Mouse (Mus musculus): ENCODE measurements around the gene Sparc. TPM values are rescaled to one million over a fixed set of nuclear protein-coding genes. Genes with fewer than 3 reads are reported as not detected.

The Sparc gene
- polyA plus RNA-seq, 1 experiment from 2014 or later: 1,532 TPM

- Histone ChIP-seq H3K36me3 (no peaks in the 10 kb centered on the region), H3K9ac (no peak overlapping the region), H3K4me3 (replicated peaks) (no peak overlapping the region), H3K4me2 (replicated peaks) (peak overlapping the region; percentile 33), H3K9me3 (no peaks in the 10 kb centered on the region), H3K27me3 (replicated peaks) (no peaks in the 10 kb centered on the region), H3K4me1 (replicated peaks) (peaks cover 24% of the 10 kb centered on the region), H3K27ac (peak overlapping the region; percentile 41; the same call in 1 of the 2 replicates)
- whole genome bisulfite sequencing: 54% methylated on average over 5 of the region's 5 CpGs
- no peak for ATAC-seq
Measured at GRCm38 (mm10) chr11:55414314-55414713, 8.7 kb downstream of the Sparc start.

DNA sequence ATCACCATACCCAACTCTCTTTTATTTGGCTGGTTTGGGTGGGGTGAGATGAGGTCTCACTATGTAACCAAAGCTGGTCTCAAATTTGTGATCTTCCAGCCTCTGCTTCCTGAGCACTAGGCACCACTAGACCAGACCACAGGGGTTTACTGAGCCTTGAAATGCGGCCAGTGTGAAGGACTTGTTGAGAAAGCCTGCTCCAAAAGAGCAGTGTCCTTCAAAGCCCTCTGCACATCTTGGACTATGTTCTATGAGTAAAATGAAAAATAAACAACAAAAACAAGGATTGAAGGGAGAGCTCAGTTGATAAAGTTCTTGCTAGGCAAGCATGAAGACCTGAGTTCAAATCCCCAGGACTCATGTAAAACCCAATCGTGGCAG lies 9.6 kb downstream of the Sparc start:
- no peak overlapping the region for H3K9ac ChIP-seq
- no peak overlapping the region for H3K27ac ChIP-seq
- 93% methylated on average over 2 of the region's 2 CpGs for WGBS
- H3K4me3 ChIP-seq (replicated peaks): no peak overlapping the region
- peaks cover 24% of the 10 kb centered on the region for H3K4me1 ChIP-seq (replicated peaks)
- no peak for ATAC-seq
- H3K27me3 ChIP-seq (replicated peaks): no peaks in the 10 kb centered on the region
- H3K4me2 ChIP-seq (replicated peaks): no peak overlapping the region
- peaks cover 6% of the 10 kb centered on the region; the same call in 1 of the 2 replicates for H3K36me3 ChIP-seq
- H3K9me3 ChIP-seq: no peaks in the 10 kb centered on the region

GRCm38 (mm10) chr11:55412680-55413415 lies 10.1 kb downstream of the Sparc start:
- Histone ChIP-seq H3K9ac (no peak overlapping the region), H3K4me2 (replicated peaks) (no peak overlapping the region), H3K4me3 (replicated peaks) (no peak overlapping the region), H3K27ac (no peak overlapping the region), H3K4me1 (replicated peaks) (peaks cover 24% of the 10 kb centered on the region), H3K27me3 (replicated peaks) (no peaks in the 10 kb centered on the region), H3K9me3 (no peaks in the 10 kb centered on the region), H3K36me3 (peaks cover 12% of the 10 kb centered on the region; the same call in 1 of the 2 replicates)
- no peak for ATAC-seq
- WGBS: 91% methylated on average over 10 of the region's 10 CpGs

- Histone ChIP-seq H3K27ac (no peak overlapping the region), H3K9ac (no peak overlapping the region), H3K4me2 (replicated peaks) (no peak overlapping the region), H3K27me3 (replicated peaks) (no peaks in the 10 kb centered on the region), H3K4me1 (replicated peaks) (peaks cover 21% of the 10 kb centered on the region), H3K36me3 (peaks cover 13% of the 10 kb centered on the region; the same call in 1 of the 2 replicates), H3K9me3 (no peaks in the 10 kb centered on the region), H3K4me3 (replicated peaks) (no peak overlapping the region)
- ATAC-seq: no peak
- 83% methylated on average over 7 of the region's 7 CpGs for WGBS
Measured at GRCm38 (mm10) chr11:55412034-55412433, 10.9 kb downstream of the Sparc start.

GRCm38 (mm10) chr11:55410502-55410901 lies 12.5 kb downstream of the Sparc start:
- ATAC-seq: no peak
- Histone ChIP-seq H3K27ac (peak overlapping the region; percentile 23; the same call in 1 of the 2 replicates), H3K4me3 (replicated peaks) (no peak overlapping the region), H3K9ac (no peak overlapping the region), H3K4me1 (replicated peaks) (peaks cover 14% of the 10 kb centered on the region), H3K36me3 (peaks cover 16% of the 10 kb centered on the region; the same call in 1 of the 2 replicates), H3K4me2 (replicated peaks) (no peak overlapping the region), H3K27me3 (replicated peaks) (no peaks in the 10 kb centered on the region), H3K9me3 (no peaks in the 10 kb centered on the region)
- 59% methylated on average over 3 of the region's 3 CpGs for WGBS

- H3K27ac ChIP-seq: peak overlapping the region; percentile 23; the same call in 1 of the 2 replicates
- H3K36me3 ChIP-seq: peaks cover 20% of the 10 kb centered on the region; the same call in 1 of the 2 replicates
- no peaks in the 10 kb centered on the region for H3K9me3 ChIP-seq
- H3K4me1 ChIP-seq (replicated peaks): peaks cover 9% of the 10 kb centered on the region
- WGBS: 76% methylated on average over 3 of the region's 3 CpGs
- H3K4me2 ChIP-seq (replicated peaks): no peak overlapping the region
- no peaks in the 10 kb centered on the region for H3K27me3 ChIP-seq (replicated peaks)
- H3K9ac ChIP-seq: no peak overlapping the region
- H3K4me3 ChIP-seq (replicated peaks): no peak overlapping the region
- ATAC-seq: no peak
Measured at GRCm38 (mm10) chr11:55410005-55410404, 13.0 kb downstream of the Sparc start.

GRCm38 (mm10) chr11:55407133-55407532 lies 15.8 kb downstream of the Sparc start:
- Histone ChIP-seq H3K9me3 (no peaks in the 10 kb centered on the region), H3K9ac (no peak overlapping the region), H3K27me3 (replicated peaks) (no peaks in the 10 kb centered on the region), H3K36me3 (peaks cover 25% of the 10 kb centered on the region; the same call in 1 of the 2 replicates), H3K4me1 (replicated peaks) (0 out of 2 replicates have a peak, but pooled peaks cover 2% of the 10 kb centered on the region), H3K4me2 (replicated peaks) (no peak overlapping the region), H3K4me3 (replicated peaks) (no peak overlapping the region), H3K27ac (0 out of 2 replicates have a peak overlapping the region, but pooled peaks have one; percentile 11)
- no peak for ATAC-seq
- 83% methylated on average over 4 of the region's 4 CpGs for WGBS

GRCm38 (mm10) chr11:55405601-55406469 lies 17.1 kb downstream of the Sparc start:
- Histone ChIP-seq H3K9ac (no peak overlapping the region), H3K36me3 (peaks cover 32% of the 10 kb centered on the region; the same call in 1 of the 2 replicates), H3K27ac (peak overlapping the region; percentile 24; the same call in 1 of the 2 replicates), H3K4me2 (replicated peaks) (no peak overlapping the region), H3K4me3 (replicated peaks) (no peak overlapping the region), H3K4me1 (replicated peaks) (0 out of 2 replicates have a peak, but pooled peaks cover 2% of the 10 kb centered on the region), H3K9me3 (no peaks in the 10 kb centered on the region), H3K27me3 (replicated peaks) (no peaks in the 10 kb centered on the region)
- 51% methylated on average over 8 of the region's 8 CpGs for WGBS
- ATAC-seq: peak; percentile 39

GRCm38 (mm10) chr11:55404659-55405457 lies 18.1 kb downstream of the Sparc start:
- H3K36me3 ChIP-seq: peaks cover 32% of the 10 kb centered on the region; the same call in 1 of the 2 replicates
- no peak overlapping the region for H3K9ac ChIP-seq
- no peak overlapping the region for H3K27ac ChIP-seq
- no peaks in the 10 kb centered on the region for H3K4me1 ChIP-seq (replicated peaks)
- no peak overlapping the region for H3K4me2 ChIP-seq (replicated peaks)
- no peaks in the 10 kb centered on the region for H3K9me3 ChIP-seq
- ATAC-seq: no peak
- 85% methylated on average over 9 of the region's 9 CpGs for WGBS
- no peaks in the 10 kb centered on the region for H3K27me3 ChIP-seq (replicated peaks)
- H3K4me3 ChIP-seq (replicated peaks): no peak overlapping the region

- Histone ChIP-seq H3K36me3 (peaks cover 36% of the 10 kb centered on the region), H3K27me3 (replicated peaks) (no peaks in the 10 kb centered on the region), H3K27ac (no peak overlapping the region), H3K4me2 (replicated peaks) (no peak overlapping the region), H3K9ac (no peak overlapping the region), H3K4me3 (replicated peaks) (no peak overlapping the region), H3K4me1 (replicated peaks) (no peaks in the 10 kb centered on the region), H3K9me3 (no peaks in the 10 kb centered on the region)
- peak; percentile 75; the same call in 1 of the 2 replicates for ATAC-seq
- 73% methylated on average over 2 of the region's 2 CpGs for WGBS
Measured at GRCm38 (mm10) chr11:55400863-55401262, 22.1 kb downstream of the Sparc start.

DNA sequence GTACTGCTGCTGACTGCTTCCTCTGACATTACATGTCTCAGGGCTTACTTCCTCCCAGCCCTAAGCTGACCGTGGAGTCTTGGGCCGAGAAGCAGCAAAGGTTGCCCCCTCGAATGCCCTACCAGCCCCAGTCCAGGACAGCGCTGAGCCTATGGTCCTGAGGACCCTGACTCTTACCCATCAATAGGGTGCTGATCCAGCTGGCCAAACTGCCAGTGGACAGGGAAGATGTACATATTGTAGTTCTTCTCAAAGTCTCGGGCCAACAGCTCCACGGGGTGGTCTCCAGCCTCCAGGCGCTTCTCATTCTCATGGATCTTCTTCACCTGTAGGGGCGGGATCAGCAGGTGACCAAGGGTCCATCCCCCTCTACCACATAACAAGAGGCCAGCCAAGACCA lies 24.6 kb downstream of the Sparc start:
- H3K4me3 ChIP-seq (replicated peaks): no peak overlapping the region
- ATAC-seq: no peak
- no peaks in the 10 kb centered on the region for H3K4me1 ChIP-seq (replicated peaks)
- H3K9ac ChIP-seq: no peak overlapping the region
- no peaks in the 10 kb centered on the region for H3K27me3 ChIP-seq (replicated peaks)
- H3K9me3 ChIP-seq: no peaks in the 10 kb centered on the region
- whole genome bisulfite sequencing: 91% methylated on average over 8 of the region's 8 CpGs
- no peak overlapping the region for H3K27ac ChIP-seq
- H3K36me3 ChIP-seq: peaks cover 29% of the 10 kb centered on the region
- no peak overlapping the region for H3K4me2 ChIP-seq (replicated peaks)
